Mouse (Mus musculus): ENCODE results near the gene Olfr1130. TPM values are rescaled to one million over a fixed set of nuclear protein-coding genes. Genes with fewer than 3 reads are reported as not detected.
"Not testable (repeated sequence)": the region's sequence is repeated elsewhere in the genome, so short reads cannot be mapped to it uniquely, and the experiment has no call there.

Gene Olfr1130
- polyA plus RNA-seq (2015; fragmentation: Nextera tagmentation; extraction: Ambion mirVana): not detected in 2 replicates

GRCm38 (mm10) chr2:87605912-87606311, at the start of gene Olfr1130:
TSS of gene Olfr1130 (plus strand) at chr2:87606212.
- H3K4me2 ChIP-seq (replicated peaks; ENCODE audit: low read depth); H3K9me3 ChIP-seq (ENCODE audit: control insufficient read depth, low read length); H3K27ac ChIP-seq (replicated peaks); H3K36me3 ChIP-seq (ENCODE audit: control insufficient read depth, insufficient read depth, low read length); H3K4me3 ChIP-seq (ENCODE audit: low read depth, low read length); H3K27me3 ChIP-seq (ENCODE audit: control insufficient read depth, insufficient read depth, low read length); H3K9ac ChIP-seq (ENCODE audit: low read length); ATAC-seq (ENCODE audit: low FRiP score, low TSS enrichment); H3K4me1 ChIP-seq (replicated peaks; ENCODE audit: control insufficient read depth, insufficient read depth); DNase-seq (ENCODE audit: low spot score): not testable (repeated sequence)

- not testable (repeated sequence) for DNase-seq (ENCODE audit: low spot score); H3K27me3 ChIP-seq (ENCODE audit: control insufficient read depth, insufficient read depth, low read length)
- WGBS: 62% methylated on average over 1 of the region's 1 CpGs
Measured at GRCm38 (mm10) chr2:87573602-87574001, 32.4 kb upstream of the Olfr1130 start, which contains the start of gene Olfr1129. TSS of gene Olfr1129 (plus strand) at chr2:87573902.

GRCm38 (mm10) chr2:87626804-87627203, 20.8 kb downstream of the Olfr1130 start, which contains the start of gene Olfr1131:
TSS of gene Olfr1131 (plus strand) at chr2:87627104.
- Histone ChIP-seq H3K4me3 (ENCODE audit: low read depth, low read length) (no peak within 1 kb of the TSS), H3K27me3 (ENCODE audit: control insufficient read depth, insufficient read depth, low read length) (no peaks in the 10 kb centered on the region), H3K4me2 (replicated peaks; ENCODE audit: low read depth) (no peak within 1 kb of the TSS), H3K4me1 (replicated peaks; ENCODE audit: control insufficient read depth, insufficient read depth) (no peaks in the 10 kb centered on the region), H3K9ac (ENCODE audit: low read length) (no peak within 1 kb of the TSS), H3K9me3 (ENCODE audit: control insufficient read depth, low read length) (no peaks in the 10 kb centered on the region), H3K36me3 (ENCODE audit: control insufficient read depth, insufficient read depth, low read length) (no peaks in the 10 kb centered on the region), H3K27ac (replicated peaks) (no peak within 1 kb of the TSS)
- TF ChIP-seq EP300 (optimal IDR thresholded peaks at IDR 0.05) (no peak), CTCF (IDR thresholded peaks at IDR 0.05; ENCODE audit: low read depth) (no peak)
- DNase-seq (ENCODE audit: low spot score): no peak
- ATAC-seq (ENCODE audit: low FRiP score, low TSS enrichment): no peak
- WGBS: 50% methylated on average over 3 of the region's 3 CpGs

More at GRCm38 (mm10) chr2:87573602-87574001, 32.4 kb upstream of the Olfr1130 start, which contains the start of gene Olfr1129:
- H3K27ac ChIP-seq (replicated peaks); H3K4me2 ChIP-seq (replicated peaks; ENCODE audit: low read depth); ATAC-seq (ENCODE audit: low FRiP score, low TSS enrichment); H3K9me3 ChIP-seq (ENCODE audit: control insufficient read depth, low read length); H3K9ac ChIP-seq (ENCODE audit: low read length); H3K4me1 ChIP-seq (replicated peaks; ENCODE audit: control insufficient read depth, insufficient read depth); H3K4me3 ChIP-seq (ENCODE audit: low read depth, low read length); H3K36me3 ChIP-seq (ENCODE audit: control insufficient read depth, insufficient read depth, low read length): not testable (repeated sequence)

- Histone ChIP-seq H3K27me3 (ENCODE audit: control insufficient read depth, insufficient read depth, low read length) (no peaks in the 10 kb centered on the region), H3K36me3 (ENCODE audit: control insufficient read depth, insufficient read depth, low read length) (no peaks in the 10 kb centered on the region), H3K9ac (ENCODE audit: low read length) (no peak within 1 kb of the TSS), H3K4me2 (replicated peaks; ENCODE audit: low read depth) (no peak within 1 kb of the TSS), H3K9me3 (ENCODE audit: control insufficient read depth, low read length) (no peaks in the 10 kb centered on the region), H3K4me1 (replicated peaks; ENCODE audit: control insufficient read depth, insufficient read depth) (no peaks in the 10 kb centered on the region), H3K4me3 (ENCODE audit: low read depth, low read length) (no peak within 1 kb of the TSS), H3K27ac (replicated peaks) (no peak within 1 kb of the TSS)
- no peak for ATAC-seq (ENCODE audit: low FRiP score, low TSS enrichment)
- DNase-seq (ENCODE audit: low spot score): no peak
- TF ChIP-seq CTCF (IDR thresholded peaks at IDR 0.05; ENCODE audit: low read depth) (no peak), EP300 (optimal IDR thresholded peaks at IDR 0.05) (no peak)
Measured at GRCm38 (mm10) chr2:87637435-87637834, 31.4 kb downstream of the Olfr1130 start, which contains the start of gene Olfr1132. TSS of gene Olfr1132 (minus strand) at chr2:87637535.

- no peak for ATAC-seq (ENCODE audit: low FRiP score, low TSS enrichment)
- Histone ChIP-seq H3K36me3 (ENCODE audit: control insufficient read depth, insufficient read depth, low read length) (no peaks in the 10 kb centered on the region), H3K4me3 (ENCODE audit: low read depth, low read length) (no peak overlapping the region), H3K4me2 (replicated peaks; ENCODE audit: low read depth) (no peak overlapping the region), H3K9me3 (ENCODE audit: control insufficient read depth, low read length) (no peaks in the 10 kb centered on the region), H3K9ac (ENCODE audit: low read length) (no peak overlapping the region), H3K27me3 (ENCODE audit: control insufficient read depth, insufficient read depth, low read length) (no peaks in the 10 kb centered on the region), H3K4me1 (replicated peaks; ENCODE audit: control insufficient read depth, insufficient read depth) (no peaks in the 10 kb centered on the region), H3K27ac (replicated peaks) (no peak overlapping the region)
- DNase-seq (ENCODE audit: low spot score): no peak
- TF ChIP-seq EP300 (optimal IDR thresholded peaks at IDR 0.05) (no peak), CTCF (IDR thresholded peaks at IDR 0.05; ENCODE audit: low read depth) (no peak)
Measured at GRCm38 (mm10) chr2:87642441-87642840, 36.4 kb downstream of the Olfr1130 start.

- H3K4me1 ChIP-seq (replicated peaks; ENCODE audit: control insufficient read depth, insufficient read depth): no peaks in the 10 kb centered on the region
- H3K9ac ChIP-seq (ENCODE audit: low read length): no peak within 1 kb of the TSS
- no peaks in the 10 kb centered on the region for H3K36me3 ChIP-seq (ENCODE audit: control insufficient read depth, insufficient read depth, low read length)
- H3K4me3 ChIP-seq (ENCODE audit: low read depth, low read length): no peak within 1 kb of the TSS
- H3K9me3 ChIP-seq (ENCODE audit: control insufficient read depth, low read length): no peaks in the 10 kb centered on the region
- no peak for TF ChIP-seq CTCF (IDR thresholded peaks at IDR 0.05; ENCODE audit: low read depth)
- no peak for TF ChIP-seq EP300 (optimal IDR thresholded peaks at IDR 0.05)
- H3K27me3 ChIP-seq (ENCODE audit: control insufficient read depth, insufficient read depth, low read length): no peaks in the 10 kb centered on the region
- no peak for ATAC-seq (ENCODE audit: low FRiP score, low TSS enrichment)
- H3K27ac ChIP-seq (replicated peaks): no peak within 1 kb of the TSS
- DNase-seq (ENCODE audit: low spot score): no peak
- no peak within 1 kb of the TSS for H3K4me2 ChIP-seq (replicated peaks; ENCODE audit: low read depth)
Measured at GRCm38 (mm10) chr2:87647274-87647673, 41.3 kb downstream of the Olfr1130 start, which contains the start of gene Olfr1133. TSS of gene Olfr1133 (minus strand) at chr2:87647374.

Measured in stomach, postnatal 0 days (tissue).